Mouse (Mus musculus) olfactory bulb, adult 2 months (tissue): Measurements from ENCODE around the gene Cby1.

Experiments used
- CTCF ChIP-seq: fragments of 200-500 bp; IDR thresholded peaks from 2 replicates; pipeline ENCODE4 v1.5.1; 2012; ENCODE audit warnings: low read depth, mild to moderate bottlenecking, low read length, moderate library complexity; ENCODE audit not compliant: insufficient read depth
- POLR2A ChIP-seq: fragments of 200-500 bp; IDR thresholded peaks from 2 replicates; pipeline ENCODE4 v1.6.1; 2012; ENCODE audit warnings: mild to moderate bottlenecking, low read depth, low read length, moderate library complexity; ENCODE audit not compliant: insufficient read depth

GRCm38 (mm10) chr15:79677936-79678335, 18.9 kb downstream of the Cby1 start:
- TF ChIP-seq CTCF: no peak
- no peak for TF ChIP-seq POLR2A
